Mouse (Mus musculus): ENCODE results near the gene Dynlt1a.
"Not testable (repeated sequence)": the region's sequence is repeated elsewhere in the genome, so short reads cannot be mapped to it uniquely, and the experiment has no call there.

Gene Dynlt1a

GRCm38 (mm10) chr17:6293882-6294281 lies 23.4 kb downstream of the Dynlt1a start:
- in situ Hi-C loops (cut with MboI, MseI) = loop anchor here (5.0 kb wide), 1 partner anchor 163 kb away; no protein-coding TSS in a partner anchor

- in situ Hi-C loops (cut with MboI, MseI) = not testable (repeated sequence)
Measured at GRCm38 (mm10) chr17:6289045-6289444, 28.3 kb downstream of the Dynlt1a start.

- in situ Hi-C loops (cut with MboI, MseI) = not testable (repeated sequence)
Measured at GRCm38 (mm10) chr17:6286169-6286568, 31.1 kb downstream of the Dynlt1a start.

- in situ Hi-C loops (cut with MboI, MseI) = not testable (repeated sequence)
Measured at GRCm38 (mm10) chr17:6283137-6283536, 34.2 kb downstream of the Dynlt1a start.

GRCm38 (mm10) chr17:6280513-6280912 lies 36.8 kb downstream of the Dynlt1a start:
- in situ Hi-C loops (cut with MboI, MseI) = not testable (repeated sequence)

- in situ Hi-C loops (cut with MboI, MseI) = not testable (repeated sequence)
Measured at GRCm38 (mm10) chr17:6279772-6280171, 37.5 kb downstream of the Dynlt1a start.

GRCm38 (mm10) chr17:6279205-6279604 lies 38.1 kb downstream of the Dynlt1a start:
- in situ Hi-C loops (cut with MboI, MseI) = not testable (repeated sequence)

GRCm38 (mm10) chr17:6274693-6275092 lies 42.6 kb downstream of the Dynlt1a start:
- in situ Hi-C loops (cut with MboI, MseI) = loop anchor here (5.0 kb wide), 1 partner anchor 203 kb away; no protein-coding TSS in a partner anchor

GRCm38 (mm10) chr17:6271970-6272369 lies 45.3 kb downstream of the Dynlt1a start:
- in situ Hi-C loops (cut with MboI, MseI) = loop anchor here (5.0 kb wide), 1 partner anchor 205 kb away; no protein-coding TSS in a partner anchor

- in situ Hi-C loops (cut with MboI, MseI) = loop anchor here (5.0 kb wide), 1 partner anchor 206 kb away; no protein-coding TSS in a partner anchor
Measured at GRCm38 (mm10) chr17:6270840-6271239, 46.5 kb downstream of the Dynlt1a start.

- in situ Hi-C loops (cut with MboI, MseI) = loop anchor here (5.0 kb wide), 1 partner anchor 207 kb away; no protein-coding TSS in a partner anchor
Measured at GRCm38 (mm10) chr17:6269876-6270831, 47.1 kb downstream of the Dynlt1a start.

GRCm38 (mm10) chr17:6257070-6257456 lies 60.2 kb downstream of the Dynlt1a start:
- in situ Hi-C loops (cut with MboI, MseI) = loop anchor here (5.0 kb wide), 1 partner anchor 235 kb away; no protein-coding TSS in a partner anchor

- in situ Hi-C loops (cut with MboI, MseI) = loop anchor here (5.0 kb wide), 1 partner anchor 236 kb away; no protein-coding TSS in a partner anchor
Measured at GRCm38 (mm10) chr17:6256400-6257069, 60.8 kb downstream of the Dynlt1a start, which contains the start of gene Tmem181a. Gene Tmem181a, plus strand, starts transcription at chr17:6256860.
